Mouse (Mus musculus) cerebellum, adult 9-11 months (tissue): ENCODE results near the gene Gm45716.

ENCODE experiments used
- DNase-seq: peaks from one replicate; pipeline ENCODE4 v3.0.0; 2022

The Gm45716 gene

GRCm38 (mm10) chr11:90187441-90187840 is at the start of gene Gm45716:
Gm45716 (plus strand) TSS chr11:90187683.
- DNase-seq, result no peak

DNA sequence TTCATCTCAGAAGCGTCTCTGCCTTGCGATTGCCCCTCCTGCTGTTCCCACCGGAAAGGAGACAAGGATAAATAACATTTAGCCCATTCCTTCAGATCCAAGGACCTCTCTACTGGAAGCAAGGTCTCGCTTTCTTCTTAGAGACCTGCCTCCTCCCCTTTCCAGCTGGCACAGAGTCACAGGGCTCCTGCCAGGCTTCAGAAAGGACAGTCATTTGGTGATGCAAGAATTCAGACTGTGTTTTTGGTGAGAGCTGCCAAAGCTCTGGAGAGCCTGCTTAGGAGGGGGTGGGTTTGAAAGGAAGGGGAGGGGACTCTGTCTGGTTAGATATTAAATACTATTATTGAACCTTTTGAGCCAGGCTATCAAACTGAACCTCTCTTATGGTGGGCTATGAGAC is 45.1 kb upstream of the Gm45716 start:
- DNase-seq, result peak; percentile 18

DNA sequence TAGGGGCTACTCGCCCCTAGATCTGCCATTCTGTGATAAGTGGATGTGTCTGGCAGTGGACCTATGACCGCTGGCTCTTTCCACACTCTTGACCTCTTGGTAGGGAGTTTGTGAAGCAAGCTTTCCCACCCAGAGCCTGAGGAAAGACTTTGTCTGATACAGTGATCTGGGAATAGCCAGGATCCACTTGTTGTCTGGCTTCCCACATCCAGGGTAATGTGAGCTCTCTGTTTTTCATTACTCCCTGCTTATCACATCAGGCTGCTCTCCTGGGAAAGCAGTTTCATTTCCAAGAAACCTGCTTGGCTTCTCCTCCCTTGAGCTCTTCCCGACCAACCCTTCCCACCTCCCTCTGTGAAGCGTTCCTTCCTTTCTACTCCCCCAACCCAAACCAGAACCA is 44.5 kb upstream of the Gm45716 start:
- DNase-seq, result no peak

GRCm38 (mm10) chr11:90146086-90146860 is 41.2 kb upstream of the Gm45716 start:
- DNase-seq, result no peak

DNA sequence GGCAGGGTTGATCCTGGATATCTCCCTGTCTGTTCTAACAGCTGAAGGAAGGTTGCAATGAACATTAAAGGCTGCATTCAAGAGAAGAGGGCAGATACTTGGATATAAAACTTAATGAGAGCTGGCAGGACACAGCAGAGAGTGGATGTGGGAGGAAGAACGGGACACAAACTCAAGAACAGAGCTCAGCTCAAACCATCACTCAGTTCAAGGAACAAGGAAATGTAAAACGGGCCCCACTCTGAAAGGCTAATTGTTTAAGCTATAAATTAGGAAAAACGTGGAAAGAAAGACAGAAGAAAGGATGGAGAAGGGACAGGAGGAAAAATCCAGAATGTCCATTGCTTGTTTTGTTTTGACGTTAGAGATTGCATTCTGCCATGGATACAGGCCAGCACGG is 32.4 kb upstream of the Gm45716 start:
- no peak for DNase-seq

DNA sequence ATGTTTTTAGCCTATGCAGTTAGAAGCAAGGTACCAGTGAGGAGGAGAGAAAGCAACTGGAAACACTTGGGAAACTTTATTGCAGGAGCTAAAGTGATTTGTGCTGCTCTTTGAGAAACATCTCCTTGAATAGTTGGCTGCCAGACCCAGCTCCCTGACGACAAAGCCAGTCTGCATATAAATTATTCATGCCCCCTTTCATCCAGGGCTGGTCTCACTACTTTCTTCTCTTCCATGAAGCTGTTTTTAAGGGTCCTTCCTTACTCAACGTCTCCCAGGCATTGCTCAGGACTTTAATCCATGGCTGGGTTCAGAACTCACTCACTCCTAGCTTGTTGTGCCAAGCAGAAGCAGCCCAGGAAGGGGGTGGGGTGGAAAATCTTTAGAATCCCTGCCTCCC is 32.0 kb upstream of the Gm45716 start:
- DNase-seq, result no peak

- no peak for DNase-seq
Observed at GRCm38 (mm10) chr11:90167771-90168170, 19.7 kb upstream of the Gm45716 start.

DNA sequence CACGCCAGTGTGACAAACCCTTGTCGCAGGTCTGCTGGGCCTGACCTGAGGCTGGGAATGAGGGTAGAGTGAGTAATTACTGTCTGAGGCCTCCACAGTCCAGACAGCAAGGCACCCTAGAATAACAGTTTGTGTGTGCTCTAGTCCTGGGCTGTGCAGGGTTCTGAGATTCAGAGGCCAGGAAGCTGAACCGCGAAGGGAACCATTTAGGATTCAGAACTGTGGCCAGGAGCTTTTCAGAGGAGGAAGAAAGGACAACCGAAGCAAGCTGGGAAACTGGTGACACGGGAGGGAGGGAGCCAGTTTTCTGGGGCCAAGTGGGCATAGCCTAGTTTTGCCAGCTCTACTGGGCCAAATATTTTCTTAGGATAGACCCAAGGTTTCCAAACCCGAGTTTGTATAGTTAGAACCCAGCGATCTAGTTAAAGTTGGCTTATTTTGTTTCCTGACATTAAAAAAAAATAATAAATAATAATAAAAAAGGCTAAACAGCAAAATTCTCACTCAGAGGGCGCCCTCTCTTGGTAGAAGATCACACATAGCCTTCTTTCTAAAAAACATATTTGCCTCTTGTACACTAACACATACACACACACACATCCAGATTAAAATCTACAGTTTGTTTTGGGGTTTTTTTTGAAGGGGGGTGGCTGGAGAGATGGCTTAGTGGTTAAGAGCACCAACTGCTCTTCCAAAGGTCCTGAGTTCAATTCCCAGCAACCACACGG is 19.0 kb upstream of the Gm45716 start:
- DNase-seq, result peak; percentile 6

DNA sequence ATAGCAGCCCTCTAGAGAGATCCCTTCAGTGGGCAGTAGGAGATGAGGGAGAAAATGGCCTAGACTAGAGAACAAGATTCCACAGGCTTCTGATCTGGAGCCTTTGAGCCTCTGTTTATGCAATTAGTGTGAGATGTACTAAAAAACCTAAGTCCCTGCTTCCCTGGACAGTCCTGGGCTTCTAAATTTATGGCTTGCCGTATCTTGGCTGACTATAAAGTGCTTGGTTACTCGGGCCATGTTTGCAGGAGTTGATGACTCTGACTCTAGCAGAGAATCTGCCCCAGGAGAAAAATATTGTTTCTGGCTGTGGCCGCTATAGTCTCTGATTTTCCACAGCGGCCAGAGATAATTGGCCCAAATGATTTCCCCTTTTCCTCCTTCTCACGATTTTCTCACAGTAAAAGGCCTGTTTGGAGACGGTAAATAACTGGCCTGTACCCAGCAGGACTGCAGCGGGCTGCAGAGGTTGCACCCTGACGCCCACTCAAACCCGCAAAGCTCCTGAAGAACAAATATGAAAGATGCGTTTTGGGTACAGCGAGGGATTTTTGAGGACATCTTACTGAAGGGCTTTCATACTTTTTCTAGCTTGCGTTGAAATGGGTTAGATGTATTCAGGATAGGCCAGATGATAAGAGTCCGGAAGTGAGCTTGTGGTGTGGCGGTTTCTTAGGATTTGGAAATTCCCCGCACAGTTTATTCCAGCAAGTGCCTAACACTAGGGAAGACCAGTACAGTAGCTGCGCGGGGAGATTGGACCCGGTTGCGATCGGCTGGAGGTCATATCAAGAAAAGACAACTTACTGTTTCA is 18.1 kb upstream of the Gm45716 start:
- DNase-seq, result no peak

GRCm38 (mm10) chr11:90170014-90170320 is 17.5 kb upstream of the Gm45716 start:
- DNase-seq, result peak; percentile 11

DNA sequence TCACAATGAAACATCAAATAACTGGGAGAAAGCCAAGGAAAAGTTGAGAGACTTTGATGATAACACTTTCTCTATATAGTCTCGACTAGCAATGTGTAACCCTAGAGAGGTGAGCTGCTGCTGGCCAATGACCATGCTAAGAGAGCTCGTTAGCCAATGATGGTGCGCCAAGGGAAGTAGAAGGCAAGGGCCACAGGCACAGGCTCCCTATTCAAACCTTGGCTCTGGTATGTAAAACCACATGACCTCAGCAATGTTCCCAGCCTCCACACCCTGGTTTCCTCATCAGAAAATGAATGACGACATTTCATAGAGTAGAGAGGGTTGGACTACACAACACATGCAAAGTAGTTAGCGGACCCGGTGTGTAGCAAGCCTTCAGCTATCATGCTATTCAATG is 15.2 kb upstream of the Gm45716 start:
- DNase-seq, result no peak

DNA sequence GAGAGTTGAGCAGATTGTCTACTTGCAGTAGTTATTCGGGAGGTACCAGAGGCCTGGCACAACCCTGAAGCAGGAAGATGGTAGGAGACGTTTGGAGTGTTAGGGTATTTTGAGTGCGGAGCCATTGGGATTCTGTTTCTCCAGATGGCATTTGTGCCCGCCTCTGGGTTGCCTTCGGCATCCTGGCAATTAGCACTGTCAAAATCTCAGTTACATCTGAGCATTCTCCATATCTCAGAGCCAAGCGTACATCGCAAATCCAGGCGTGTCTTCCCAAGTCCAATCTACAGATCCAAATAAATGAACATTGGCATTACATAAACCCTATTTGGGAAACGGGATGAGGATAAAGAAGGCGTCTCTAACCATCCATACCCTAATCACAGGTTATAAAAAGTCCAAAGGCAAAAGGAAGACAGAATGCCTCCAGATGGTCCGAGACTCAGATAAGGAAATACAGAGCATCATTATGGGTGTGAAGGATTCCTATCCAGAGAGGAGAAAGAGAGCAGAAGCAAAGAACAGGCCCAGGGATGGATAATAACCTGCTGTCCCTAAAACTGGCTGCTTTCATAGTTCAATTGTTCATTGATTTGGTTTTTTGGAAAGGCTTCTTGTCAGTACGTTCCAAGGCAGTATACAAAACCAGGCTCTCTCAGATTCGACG is 11.7 kb upstream of the Gm45716 start:
- no peak for DNase-seq

- no peak for DNase-seq
Observed at GRCm38 (mm10) chr11:90177389-90177788, 10.1 kb upstream of the Gm45716 start.

- DNase-seq, result peak; percentile 4
Observed at GRCm38 (mm10) chr11:90183361-90183760, 4.1 kb upstream of the Gm45716 start.

DNA sequence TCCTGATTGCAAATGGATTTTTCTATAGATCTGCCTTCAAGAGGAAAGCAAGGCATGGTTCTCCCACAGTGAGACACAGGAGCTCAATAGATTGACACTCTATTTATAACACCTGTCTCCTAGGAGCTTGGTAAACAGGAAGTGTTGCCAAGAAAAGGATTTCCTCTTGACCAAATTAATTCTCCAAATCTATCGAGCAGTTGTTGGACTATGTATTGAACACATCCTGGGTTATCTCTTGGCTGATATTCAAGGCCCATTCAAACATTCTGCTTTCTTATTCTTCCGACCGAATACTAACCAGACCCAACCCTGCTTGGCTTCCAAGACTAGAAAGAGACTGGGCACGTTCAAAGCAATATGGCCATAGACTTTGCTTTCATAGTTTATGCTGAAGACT is 2.7 kb upstream of the Gm45716 start:
- no peak for DNase-seq

DNA sequence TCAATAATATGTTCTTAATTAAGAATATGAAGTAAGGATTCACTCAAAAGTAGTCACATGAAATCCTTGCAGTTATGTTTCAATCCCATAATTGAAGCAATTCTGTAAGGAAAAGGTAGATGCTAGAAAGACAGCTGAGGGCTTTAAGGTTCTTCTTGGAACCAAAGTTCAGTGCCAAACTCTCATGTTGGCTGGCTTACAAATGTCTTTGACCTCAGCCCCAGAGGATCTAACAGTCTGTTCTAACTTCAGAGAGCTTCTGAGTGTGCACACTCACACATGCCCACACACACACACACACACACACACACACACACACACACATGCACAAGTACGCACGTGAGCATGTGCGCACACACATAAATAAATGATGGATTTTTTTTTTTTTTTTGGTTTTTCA is 2.7 kb downstream of the Gm45716 start:
- DNase-seq, result no peak

GRCm38 (mm10) chr11:90194946-90195345 is 7.5 kb downstream of the Gm45716 start:
- DNase-seq, result no peak

DNA sequence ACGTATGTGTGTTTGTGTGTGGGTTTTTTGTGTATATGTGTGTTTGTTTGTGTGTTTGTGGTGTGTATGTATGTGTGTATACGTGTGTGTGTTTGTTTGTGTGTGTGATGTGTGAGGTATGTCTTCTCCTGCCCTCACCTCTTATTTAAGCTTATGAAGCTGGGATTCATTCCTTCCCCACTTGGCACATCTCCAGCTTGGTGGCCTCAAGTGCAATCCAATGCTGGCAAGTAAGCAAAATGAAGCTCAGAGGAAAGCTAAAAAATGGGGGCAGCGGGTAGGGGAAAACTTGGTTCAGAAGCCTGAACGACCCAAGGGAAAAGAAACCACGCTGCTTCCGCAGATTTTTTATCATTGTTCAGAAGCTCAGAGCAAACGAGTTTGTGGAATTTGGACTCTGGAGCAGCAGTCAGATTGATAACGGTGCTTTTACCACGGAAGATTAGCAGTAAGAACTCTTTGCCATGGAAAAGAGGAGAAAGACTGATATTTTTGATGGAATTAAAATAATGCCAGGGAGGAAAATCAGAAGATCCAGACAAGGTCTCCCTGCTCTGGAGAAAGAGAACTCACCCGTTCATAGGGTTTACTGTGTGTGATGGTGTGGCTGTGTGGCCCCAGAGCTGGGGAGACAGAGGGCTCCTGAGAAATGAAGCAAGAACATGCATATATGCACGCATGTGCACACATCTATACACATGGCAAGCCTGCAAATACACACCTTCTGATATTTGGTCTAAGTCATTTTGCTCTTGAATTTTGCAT is 8.5 kb downstream of the Gm45716 start:
- no peak for DNase-seq

- DNase-seq, result no peak
Observed at GRCm38 (mm10) chr11:90196521-90197215, 9.2 kb downstream of the Gm45716 start.

DNA sequence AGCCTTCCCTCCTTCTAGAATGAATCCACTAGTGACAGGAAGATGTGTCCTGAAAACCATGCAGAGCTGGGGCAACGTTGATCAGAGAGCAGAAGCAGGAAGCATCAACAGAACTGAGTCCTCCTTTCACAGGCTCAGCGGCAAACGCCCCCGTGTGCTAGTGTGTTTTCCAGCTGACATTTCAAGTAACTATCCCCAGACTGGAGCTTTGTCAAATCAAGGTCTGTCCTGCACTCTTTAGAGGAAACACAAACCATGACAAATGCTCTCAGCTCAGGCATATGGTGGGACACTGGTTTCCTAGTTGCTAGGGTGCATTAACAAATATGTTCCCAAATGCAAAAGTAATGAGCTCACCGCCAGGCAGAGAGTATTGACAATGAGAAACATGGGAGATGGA is 10.6 kb downstream of the Gm45716 start:
- DNase-seq, result no peak

DNA sequence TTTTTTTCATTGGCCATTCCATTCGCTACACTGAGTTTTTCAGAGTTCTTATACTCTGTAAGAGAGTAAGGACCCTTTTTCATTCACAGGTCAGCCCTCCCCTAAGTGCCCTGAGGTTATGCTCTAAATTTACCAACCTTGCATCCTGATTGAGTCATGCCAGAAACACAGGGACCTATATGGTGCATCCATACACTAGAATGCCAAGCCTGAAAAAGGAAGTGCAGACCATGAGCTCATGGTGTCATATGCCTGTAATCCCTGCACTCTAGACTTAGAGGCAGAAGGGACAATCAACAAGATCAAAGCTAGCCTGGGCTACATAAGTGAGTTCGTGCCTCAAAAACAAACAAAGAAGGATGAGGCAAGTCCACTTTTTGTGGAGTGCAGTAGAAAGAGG is 13.3 kb downstream of the Gm45716 start:
- DNase-seq, result no peak

DNA sequence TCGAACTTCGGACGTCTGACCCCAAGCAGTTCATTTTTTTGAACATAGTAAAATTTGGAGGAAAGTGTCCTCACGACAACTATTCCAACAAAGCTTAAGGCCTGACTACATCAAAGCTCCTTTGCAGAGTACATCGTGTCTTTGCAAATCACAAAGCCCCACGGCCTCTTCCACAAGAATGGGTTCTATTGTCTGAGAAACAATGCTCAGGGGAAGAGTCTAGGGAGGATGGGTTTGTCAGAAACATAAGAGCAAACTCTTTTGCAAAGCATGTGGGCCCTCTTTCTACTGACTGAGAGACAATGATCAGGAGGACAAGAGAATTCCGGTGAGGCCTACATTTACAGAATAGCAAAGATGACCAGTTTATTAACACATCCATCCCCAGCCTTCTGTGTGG is 26.8 kb downstream of the Gm45716 start:
- no peak for DNase-seq
